In the genomic region with DNA sequence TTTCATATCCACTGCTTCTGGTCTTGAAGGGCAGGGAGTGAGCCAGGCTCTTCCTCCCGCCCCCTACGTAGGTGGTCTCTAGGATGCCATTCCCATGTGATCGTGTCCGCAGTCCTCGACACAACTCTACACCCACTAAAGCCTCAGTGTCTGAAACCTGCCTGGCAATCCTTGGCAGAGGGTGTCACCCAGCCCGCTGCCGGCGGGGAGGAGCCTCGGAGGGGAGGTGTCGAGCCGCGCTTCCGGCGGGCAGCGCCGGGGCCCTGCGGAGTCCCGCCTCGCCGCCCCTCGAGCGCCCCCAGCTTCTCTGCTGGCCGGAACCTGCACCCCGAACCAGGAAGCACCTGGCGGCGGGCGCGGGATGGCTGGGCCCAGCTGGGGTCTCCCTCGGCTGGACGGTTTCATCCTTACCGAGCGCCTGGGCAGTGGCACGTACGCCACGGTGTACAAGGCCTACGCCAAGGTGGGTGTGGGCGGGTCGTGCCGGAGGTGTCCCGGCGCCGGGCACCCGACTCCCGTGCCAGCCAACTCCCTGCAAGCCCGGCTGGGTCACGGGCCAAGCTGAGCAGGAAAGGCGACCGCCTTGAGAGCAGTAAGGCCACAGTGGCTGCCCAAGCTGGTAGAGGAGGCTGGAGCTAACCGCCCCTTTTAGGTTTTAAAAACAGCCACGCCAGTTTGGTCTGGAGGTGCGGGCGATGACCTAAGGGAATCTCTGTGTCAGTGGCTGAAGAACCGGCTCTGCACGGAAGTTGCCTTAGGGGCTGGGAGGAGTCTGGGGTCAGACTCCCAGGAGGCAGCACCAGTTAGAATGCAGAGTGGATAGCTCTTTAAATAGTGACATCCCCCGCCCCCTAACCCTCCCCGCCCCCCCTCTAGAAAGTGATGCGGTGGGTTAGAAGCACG, we compare ENCODE assay signal across 8 mouse cellular contexts. TPM values are rescaled to one million over a fixed set of nuclear protein-coding genes. Genes with fewer than 3 reads are reported as not detected.
DNase-seq lines count a peak whose midpoint lies in the region; ATAC-seq lines count a peak whose summit lies in the region.

TSS of gene Ulk3 (plus strand) at position 229 of the 903 bp plus-strand sequence.

- peak; percentile 91 for ATAC-seq in inflammation-experienced regulatory T-cells, adult 6 months

- intact Hi-C loops in gastrocnemius, postnatal 14 days (cut with DNase I; ENCODE audit: low total_unique reads): loop anchor here (5.0 kb wide), 2 partner anchors 47 to 53 kb away; no protein-coding TSS in a partner anchor
- intact Hi-C loops in left cerebral cortex, postnatal 25 days (cut with DNase I): loop anchor here (2.0 kb wide), 2 partner anchors 51 to 65 kb away; no protein-coding TSS in a partner anchor

- DNase-seq in adrenal gland, adult (ENCODE audit: inconsistent age in 2 of 2, low spot score in 1 of 2): peak; percentile 88 to 95
- peak; percentile 82 for DNase-seq in embryo, embryonic 10 days (ENCODE audit: low spot score)
- peak; percentile 84 for DNase-seq in gastrocnemius, postnatal 14 days
- peak; percentile 78 to 80 for DNase-seq in left cerebral cortex, postnatal 25 days (ENCODE audit: low spot score in 2 of 2)
- DNase-seq in mesoderm, embryonic 11.5 days (ENCODE audit: low read depth, low spot score): peak; percentile 74
- DNase-seq in right cerebral cortex, postnatal 25 days: peak; percentile 86
- DNase-seq in urinary bladder, postnatal 36 days (ENCODE audit: low spot score in 2 of 2): peak; percentile 78 to 81

RNA-seq across cellular contexts. Expression of gene Ulk3, which starts in this region (rescaled TPM):
- total RNA-seq in gastrocnemius, postnatal 14 days (2021): 1 to 10 TPM; 3.4 to 4.3 TPM
- polyA plus RNA-seq in inflammation-experienced regulatory T-cells, adult 6 months (2017; shearing (Covaris generic)): 10 to 100 TPM; 31.1 to 35.4 (median 32.0) TPM
- total RNA-seq in left cerebral cortex, postnatal 25 days (2021): 10 to 100 TPM; 25.5 to 34.4 TPM

Comparison
In these comparisons a context has a peak if more than half of its experiments do, and no peak if none do; other contexts are left out.
1. Peak in every context shown above with its lines: DNase-seq and ATAC-seq.
2. RNA of gene Ulk3 (total RNA-seq): 25.5 to 34.4 TPM in left cerebral cortex, postnatal 25 days; 3.4 to 4.3 TPM in gastrocnemius, postnatal 14 days; every median in the first group is over 4 times any median in the second.